Mouse (Mus musculus) T-helper 17 cell (primary cell): Measurements from ENCODE around the gene Gpr15.

ENCODE experiments used
- in situ Hi-C, 2 experiments: fragments of 300-600 bp; cut with MboI, MseI; formaldehyde crosslinking; loops; 1 replicate in 1 of 2; 2 replicates in 1 of 2; pipeline ENCODE4 v1.15.1; 2025; ENCODE audit warnings: high pct_unique_total_duplicates in 2 of 2

The Gpr15 gene

DNA sequence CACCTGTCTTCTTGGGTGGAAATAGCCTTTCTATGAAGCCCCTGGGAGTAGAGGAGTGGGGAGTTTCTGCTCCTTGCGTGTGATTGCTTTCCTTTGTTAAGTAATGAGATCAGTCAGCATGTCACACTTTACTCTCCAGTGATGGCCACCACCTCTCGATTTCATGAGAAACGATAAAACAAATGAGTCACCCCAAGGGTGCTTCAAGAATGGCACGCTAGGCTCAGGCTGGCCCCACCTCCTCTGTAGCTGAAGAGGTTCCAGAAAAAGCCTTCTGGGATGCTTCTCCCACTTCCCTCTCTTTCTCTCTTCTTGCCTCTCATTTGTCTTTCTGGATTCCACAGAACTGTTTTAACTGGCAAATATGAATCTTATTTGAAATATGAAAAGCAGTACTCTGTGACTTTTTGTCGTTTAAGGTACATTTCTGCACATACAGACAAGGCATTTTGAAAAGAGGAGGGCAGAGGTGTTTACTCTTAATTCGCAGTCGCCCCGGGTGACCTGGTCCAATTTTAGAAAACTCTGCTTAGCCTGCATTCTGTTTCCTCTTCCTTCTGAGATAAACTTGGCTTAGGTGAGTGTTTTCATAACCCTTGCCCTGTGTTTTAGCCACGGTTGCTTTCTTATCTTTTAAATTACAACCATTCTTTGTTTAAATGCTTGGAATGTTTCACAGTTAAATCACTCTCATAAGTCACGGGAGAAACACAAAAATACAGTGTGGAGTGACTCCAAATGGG lies 15.3 kb downstream of the Gpr15 start:
- in situ Hi-C loops: loop anchor here (10.0 to 25.0 kb wide), 4 partner anchors 784 to 1466 kb away; partner anchors contain the start of gene Tbc1d23 (in 1 of the 2)

DNA sequence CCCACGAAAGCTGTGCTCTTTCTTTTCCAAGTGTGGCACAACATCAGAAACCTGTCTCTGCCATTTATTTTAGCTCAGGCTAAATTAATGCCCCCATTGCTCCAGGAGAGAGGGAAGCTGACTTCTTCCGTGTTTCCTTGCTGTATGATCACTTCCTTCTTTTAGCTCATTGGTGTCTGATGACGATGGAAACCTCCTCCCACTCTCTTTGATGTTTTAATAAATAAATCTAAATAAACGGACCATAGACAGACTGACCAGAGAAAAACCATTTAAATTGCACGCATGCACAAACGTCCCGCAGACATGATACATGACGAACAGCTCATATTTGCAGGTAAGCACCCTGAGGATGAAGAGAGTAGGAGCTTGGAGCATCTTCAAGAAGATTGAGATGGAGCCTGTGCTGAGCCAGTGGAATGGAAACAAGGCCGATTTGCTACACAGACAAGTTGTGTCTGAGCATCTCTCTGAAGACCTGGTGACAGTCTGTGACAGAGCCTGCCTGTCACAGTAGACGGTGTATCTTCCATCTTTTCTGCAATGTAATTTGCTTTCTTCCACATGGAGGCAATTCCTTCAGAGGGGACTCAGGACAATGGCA lies 16.4 kb downstream of the Gpr15 start:
- in situ Hi-C loops: loop anchor here (10.0 to 25.0 kb wide), 4 partner anchors 785 to 1465 kb away; partner anchors contain the start of gene Tbc1d23 (in 1 of the 2)

GRCm38 (mm10) chr16:58701779-58702178 lies 17.1 kb downstream of the Gpr15 start:
- in situ Hi-C loops: loop anchor here (10.0 to 25.0 kb wide), 4 partner anchors 786 to 1464 kb away; partner anchors contain the start of gene Tbc1d23 (in 1 of the 2)

- in situ Hi-C loops: loop anchor here (10.0 to 25.0 kb wide), 4 partner anchors 786 to 1464 kb away; partner anchors contain the start of gene Tbc1d23 (in 1 of the 2)
Measured at GRCm38 (mm10) chr16:58700816-58701424, 17.9 kb downstream of the Gpr15 start.

- in situ Hi-C loops: loop anchor here (10.0 to 25.0 kb wide), 4 partner anchors 787 to 1463 kb away; partner anchors contain the start of gene Tbc1d23 (in 1 of the 2)
Measured at GRCm38 (mm10) chr16:58700174-58700573, 18.7 kb downstream of the Gpr15 start.

DNA sequence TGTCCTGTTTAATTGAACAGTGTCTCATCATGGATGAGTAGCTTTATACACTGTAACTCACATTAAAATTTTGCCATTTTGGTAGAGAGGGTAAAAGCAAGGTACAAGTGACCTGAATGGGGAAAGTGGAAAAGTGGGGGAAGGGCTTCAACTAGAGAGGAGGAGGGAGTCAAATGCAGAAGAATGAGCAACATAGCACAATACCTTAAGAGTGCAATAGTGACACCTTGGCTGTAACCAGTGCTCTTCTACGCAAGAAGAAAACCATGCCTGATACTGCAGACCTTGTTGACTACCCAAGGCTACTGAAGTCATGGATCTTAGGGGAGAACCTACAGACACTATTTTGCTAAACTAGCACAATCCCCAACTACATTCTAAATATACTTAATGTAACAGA lies 21.6 kb downstream of the Gpr15 start:
- in situ Hi-C loops: no loop called here

- in situ Hi-C loops: no loop called here
Measured at GRCm38 (mm10) chr16:58696796-58697195, 22.1 kb downstream of the Gpr15 start.

GRCm38 (mm10) chr16:58694091-58694490 lies 24.8 kb downstream of the Gpr15 start:
- in situ Hi-C loops: no loop called here

GRCm38 (mm10) chr16:58690322-58690732 lies 28.5 kb downstream of the Gpr15 start:
- in situ Hi-C loops: no loop called here

- in situ Hi-C loops: no loop called here
Measured at GRCm38 (mm10) chr16:58689555-58690169, 29.2 kb downstream of the Gpr15 start.

- in situ Hi-C loops: no loop called here
Measured at GRCm38 (mm10) chr16:58688534-58688933, 30.3 kb downstream of the Gpr15 start.

DNA sequence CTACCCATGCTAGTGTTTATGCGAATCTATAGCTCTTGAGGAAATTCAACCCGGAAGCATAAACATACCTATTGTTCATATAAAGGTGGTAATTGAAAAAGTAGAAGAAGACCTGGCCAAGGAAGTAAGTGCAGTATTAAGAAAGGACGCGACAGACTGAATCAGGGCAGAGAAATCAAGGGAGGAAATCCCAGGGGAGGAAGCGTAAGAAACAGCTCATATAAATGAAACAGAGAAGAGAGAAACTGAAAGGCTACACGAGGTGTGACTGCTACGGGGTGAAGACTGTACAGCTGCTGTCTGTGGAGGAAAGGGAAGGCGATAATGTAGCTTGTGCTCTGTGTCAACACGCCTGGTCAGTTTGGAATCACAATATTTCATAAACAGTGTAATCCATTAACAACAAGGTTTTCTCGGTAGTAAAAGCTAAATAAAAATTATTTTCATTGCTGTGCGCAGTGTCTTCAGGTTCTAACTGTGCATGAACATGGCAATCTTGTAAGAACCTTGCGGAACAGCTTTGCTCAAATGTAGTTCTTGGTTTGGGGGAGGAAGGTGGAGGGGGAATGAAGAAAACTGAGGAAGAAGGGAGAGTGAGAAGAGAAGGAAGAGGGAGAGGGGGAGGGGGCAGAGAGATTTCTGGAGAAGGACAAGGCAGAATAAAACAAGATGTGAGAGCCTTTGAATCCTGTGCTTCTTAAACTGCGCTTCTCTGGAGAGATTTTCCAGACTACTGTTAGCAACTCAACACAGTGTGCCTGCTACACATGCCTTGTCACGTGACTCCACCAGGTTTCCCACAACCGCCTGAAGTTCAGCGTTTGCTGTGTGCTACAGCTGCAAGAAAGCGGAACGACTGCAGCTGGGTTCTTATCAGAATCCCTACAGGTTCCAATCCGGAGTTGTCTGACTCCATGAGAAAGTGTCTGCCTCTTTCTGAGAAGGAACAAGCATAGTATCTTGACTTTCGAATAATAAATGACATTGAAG lies 33.0 kb downstream of the Gpr15 start:
- in situ Hi-C loops: no loop called here

DNA sequence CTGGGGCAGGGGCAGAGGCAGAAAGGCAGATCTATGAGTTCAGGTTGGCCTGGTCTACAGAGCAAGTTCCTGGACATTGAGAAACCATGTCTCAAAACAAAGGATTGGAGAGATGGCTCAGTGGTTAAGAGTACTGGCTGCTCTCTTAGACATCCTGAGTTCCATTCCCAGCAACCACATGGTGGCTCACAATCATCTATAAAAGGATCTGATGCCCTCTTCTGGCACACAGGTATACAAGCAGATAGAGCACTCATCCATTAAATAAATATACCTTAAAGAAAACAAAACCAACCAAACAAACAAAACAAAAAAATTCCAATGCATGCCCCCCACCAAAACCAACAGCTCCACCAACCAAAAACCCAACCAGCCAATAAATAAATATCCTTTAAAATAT lies 34.3 kb downstream of the Gpr15 start:
- in situ Hi-C loops: no loop called here

DNA sequence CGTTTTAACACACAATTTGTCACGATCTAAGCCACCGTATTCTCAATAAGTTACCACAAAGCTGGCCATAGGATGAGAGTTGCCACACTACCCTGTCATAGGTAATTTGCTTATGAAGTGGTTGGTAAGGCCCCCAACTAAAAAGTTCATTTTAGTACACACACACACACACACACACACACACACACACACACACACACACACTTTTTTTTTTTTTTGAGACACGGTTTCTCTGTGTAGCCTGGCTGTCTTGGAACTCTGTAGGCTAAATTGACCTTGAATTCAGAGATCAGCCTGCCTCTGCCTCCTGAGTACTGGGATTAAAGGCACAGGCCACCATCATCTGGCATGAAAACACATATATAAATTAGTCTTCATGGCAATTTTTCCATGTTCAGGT lies 35.0 kb downstream of the Gpr15 start:
- in situ Hi-C loops: no loop called here

- in situ Hi-C loops: no loop called here
Measured at GRCm38 (mm10) chr16:58682870-58683269, 36.0 kb downstream of the Gpr15 start.

DNA sequence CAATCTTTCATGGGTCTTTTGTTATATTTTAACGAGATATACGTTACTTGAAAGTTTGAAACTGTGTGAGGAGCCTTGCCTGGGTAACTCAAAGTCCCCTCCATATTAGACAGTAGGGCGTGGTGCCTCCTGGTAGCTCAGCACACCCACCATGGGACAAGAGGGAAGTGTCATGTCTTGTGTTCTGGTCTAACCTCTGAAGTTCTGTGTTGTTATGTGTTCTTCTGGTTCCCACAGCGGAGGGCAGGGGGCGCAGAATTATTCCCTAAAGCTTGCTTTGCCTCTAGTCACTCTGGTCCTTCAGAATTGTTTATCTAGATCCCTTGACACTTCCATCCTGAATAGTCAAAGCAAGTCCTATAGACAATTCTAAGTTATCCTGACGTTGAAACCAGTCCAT lies 36.8 kb downstream of the Gpr15 start:
- in situ Hi-C loops: no loop called here

DNA sequence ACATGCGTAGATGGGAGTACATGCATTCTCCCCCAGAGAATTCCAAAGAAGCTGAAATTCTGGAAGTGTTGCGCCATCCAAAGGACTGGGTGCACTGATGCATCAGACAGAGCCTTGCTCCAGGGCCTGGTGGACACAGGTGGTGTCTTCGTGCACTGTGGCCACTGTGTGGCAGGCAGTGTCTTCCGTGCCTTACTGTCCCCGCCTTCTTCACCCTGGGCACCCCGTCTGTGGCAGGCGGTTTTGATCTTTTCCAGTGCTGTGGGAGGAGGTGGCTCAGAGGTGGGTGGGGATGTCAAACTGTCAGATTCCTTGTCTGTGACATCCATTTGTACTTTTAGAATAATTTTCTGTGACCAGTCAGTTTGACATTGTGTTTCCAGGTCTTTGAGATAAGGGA lies 40.2 kb downstream of the Gpr15 start:
- in situ Hi-C loops: no loop called here

DNA sequence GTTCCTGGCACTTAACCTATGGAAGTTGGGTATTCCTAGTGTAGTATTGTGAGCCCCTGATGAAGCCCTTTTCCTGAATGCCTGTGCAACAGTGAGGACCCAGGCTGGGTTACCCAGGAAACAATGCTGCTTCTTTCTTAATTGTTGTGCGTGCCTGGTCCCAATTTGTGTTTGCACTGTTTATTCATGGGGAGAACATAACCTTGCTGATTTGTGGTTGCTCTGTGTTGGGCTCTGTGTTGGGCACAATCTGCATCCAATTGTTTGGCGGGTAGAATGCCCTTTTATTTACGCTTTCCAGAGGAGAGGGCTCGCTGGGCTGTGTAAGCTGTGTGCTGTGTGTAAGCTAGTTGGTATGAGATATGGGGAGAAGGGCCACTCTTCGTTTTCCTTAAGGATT lies 41.4 kb downstream of the Gpr15 start:
- in situ Hi-C loops: no loop called here

- in situ Hi-C loops: no loop called here
Measured at GRCm38 (mm10) chr16:58676633-58677032, 42.2 kb downstream of the Gpr15 start.

DNA sequence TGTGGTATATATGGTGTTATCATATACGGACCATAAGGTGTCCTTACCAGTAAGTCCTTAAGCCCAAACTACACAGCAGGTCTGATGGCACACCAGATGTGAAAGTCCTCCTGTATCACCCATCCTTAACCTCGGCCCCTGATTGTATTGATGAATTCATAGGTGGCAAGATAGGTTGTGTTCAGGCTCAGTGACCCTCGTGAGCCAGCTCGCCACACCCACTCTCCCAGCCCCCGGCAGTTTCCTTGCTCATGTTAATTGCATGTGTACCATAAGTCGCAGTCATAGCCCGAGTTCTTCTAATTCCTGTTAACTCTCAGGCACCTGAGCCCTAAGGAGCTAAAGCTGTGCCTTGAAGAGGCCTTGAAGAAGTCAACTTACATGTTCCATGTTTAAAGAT lies 42.7 kb downstream of the Gpr15 start:
- in situ Hi-C loops: no loop called here

DNA sequence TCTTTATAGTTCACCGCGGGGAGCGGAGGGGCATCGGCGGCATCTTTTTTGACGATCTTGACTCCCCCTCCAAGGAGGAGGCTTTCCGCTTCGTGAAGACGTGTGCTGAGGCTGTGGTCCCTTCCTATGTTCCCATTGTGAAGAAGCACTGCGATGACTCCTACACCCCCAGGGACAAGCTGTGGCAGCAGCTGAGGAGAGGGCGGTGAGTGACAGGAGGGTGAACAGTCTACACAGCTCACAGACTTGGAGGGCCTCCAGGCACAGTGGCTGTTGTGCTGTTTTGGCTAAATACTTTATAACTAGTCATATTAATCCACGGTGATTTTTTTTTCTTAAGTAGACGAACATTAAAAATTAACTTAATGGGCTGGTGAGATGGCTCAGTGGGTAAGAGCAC lies 43.6 kb downstream of the Gpr15 start:
- in situ Hi-C loops: no loop called here
